Mouse (Mus musculus) lung, postnatal 0 days (tissue): ENCODE measurements around the gene Ston1. TPM values are rescaled to one million over a fixed set of nuclear protein-coding genes. Genes with fewer than 3 reads are reported as not detected.
A peak's percentile ranks its signal among the peaks of the same experiment; 100 is the strongest.

ENCODE experiments used
- ATAC-seq: fragments of 200-750 bp; cut with Nextera tagmentation; 2 replicates; pipeline ENCODE4 v1.8.0; 2017; ENCODE audit warnings: moderate library complexity
- DNase-seq: peaks from one replicate; pipeline ENCODE4 v3.0.0-alpha.2; 2016; ENCODE audit warnings: low spot score
- H3K27ac ChIP-seq: fragments of 300-500 bp; sonication (generic); 2 replicates; pipeline ENCODE4 v1.5.1; 2014; ENCODE audit warnings: antibody characterized with exemption, mild to moderate bottlenecking, low read length, mixed read lengths
- H3K27me3 ChIP-seq: fragments of 300-500 bp; sonication (generic); replicated peaks from 2 replicates; pipeline ENCODE4 v1.6.1; 2014; ENCODE audit warnings: low read length, mixed read lengths; ENCODE audit not compliant: insufficient read depth
- H3K36me3 ChIP-seq: fragments of 300-500 bp; sonication (generic); 2 replicates; pipeline ENCODE4 v1.6.1; 2014; ENCODE audit warnings: low read length, mixed read lengths; ENCODE audit not compliant: insufficient read depth
- H3K4me1 ChIP-seq: fragments of 300-500 bp; sonication (generic); 2 replicates; pipeline ENCODE4 v1.6.1; 2014; ENCODE audit warnings: antibody characterized with exemption, low read depth, low read length, mixed read lengths; ENCODE audit not compliant: insufficient read depth
- H3K4me2 ChIP-seq: fragments of 300-500 bp; sonication (generic); replicated peaks from 2 replicates; pipeline ENCODE4 v1.6.1; 2014; ENCODE audit warnings: low read depth, mild to moderate bottlenecking, low read length, moderate library complexity, mixed read lengths
- H3K4me3 ChIP-seq: fragments of 300-500 bp; sonication (generic); 2 replicates; pipeline ENCODE4 v1.5.1; 2014; ENCODE audit warnings: low read depth, low read length
- H3K9ac ChIP-seq: fragments of 300-500 bp; sonication (generic); replicated peaks from 2 replicates; pipeline ENCODE4 v1.6.1; 2014; ENCODE audit warnings: low read depth, mild to moderate bottlenecking
- H3K9me3 ChIP-seq: fragments of 300-500 bp; sonication (generic); 2 replicates; pipeline ENCODE4 v1.6.1; 2016; ENCODE audit warnings: low read length, mixed read lengths
- CTCF ChIP-seq: IDR thresholded peaks from 2 replicates; pipeline ENCODE4 v1.5.1; 2016; ENCODE audit warnings: antibody characterized with exemption, mild to moderate bottlenecking
- EP300 ChIP-seq: IDR thresholded peaks from 2 replicates; pipeline ENCODE4 v1.6.1; 2016; ENCODE audit warnings: antibody characterized with exemption, mild to moderate bottlenecking, control low read depth
- WGBS: fragments of 180-500 bp; shearing (Covaris S2); extraction: QIAGEN DNeasy Blood & Tissue Kit; methylation state at CpG from one replicate; pipeline ENCODE4 v1.1.7; 2014; 5-methylcytosine and 5-hydroxymethylcytosine counted together
- polyA plus RNA-seq: library from polyadenylated mRNA; unstranded; fragments of >200 nt; fragmentation: Nextera tagmentation; extraction: Ambion mirVana; gene quantifications from 2 replicates; pipeline ENCODE4 v1.2.1, GENCODE M21; 2015

Gene Ston1
- polyA plus RNA-seq, 1 experiment from 2014 or later: 6.9 TPM

DNA sequence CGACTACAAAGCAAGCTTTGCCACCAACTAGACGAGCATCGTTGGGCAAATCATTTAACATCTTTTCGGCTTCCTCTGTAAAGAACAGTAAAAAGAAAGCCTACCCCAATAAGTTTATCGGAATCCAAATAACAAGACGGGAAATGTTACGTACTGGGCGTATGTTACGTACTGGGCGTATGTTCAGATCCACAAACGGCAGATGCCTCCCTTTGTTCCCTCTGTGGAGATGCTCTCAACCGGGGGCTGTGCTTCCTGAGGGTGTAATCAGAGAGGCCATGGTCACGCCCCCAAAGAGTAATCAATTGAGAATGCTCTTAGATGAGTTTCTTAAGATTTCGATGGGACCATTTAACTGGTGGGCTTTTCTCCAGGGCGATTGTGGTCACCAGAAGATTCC is 11.9 kb downstream of the Ston1 start:
- Histone ChIP-seq H3K4me1 (no peaks in the 10 kb centered on the region), H3K9ac (no peak overlapping the region), H3K27ac (no peak overlapping the region), H3K27me3 (no peaks in the 10 kb centered on the region), H3K4me3 (no peak overlapping the region), H3K4me2 (no peak overlapping the region), H3K36me3 (no peaks in the 10 kb centered on the region), H3K9me3 (no peaks in the 10 kb centered on the region)
- 86% methylated on average over 15 of the region's 15 CpGs for WGBS
- TF ChIP-seq EP300 (no peak), CTCF (no peak)
- no peak for ATAC-seq
- DNase-seq: no peak

DNA sequence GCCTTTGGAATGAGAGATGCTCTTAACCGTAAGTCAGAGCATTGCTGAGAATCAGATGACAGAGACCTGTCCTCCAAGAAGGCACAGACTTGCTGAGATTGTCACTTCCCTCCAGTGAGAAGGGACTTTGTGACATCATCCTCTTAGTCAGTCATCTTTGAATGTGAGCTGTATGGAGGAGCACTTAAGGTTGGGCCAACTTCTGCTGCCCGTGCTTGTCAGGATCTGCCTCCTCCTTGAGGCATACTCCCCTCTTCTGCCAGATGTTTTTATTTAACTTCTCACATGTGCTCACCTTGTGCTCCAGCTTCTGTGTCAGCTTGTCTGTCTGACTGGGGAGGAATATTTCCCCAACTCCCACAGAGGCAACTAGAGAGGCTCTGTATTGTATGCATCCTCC is 13.6 kb downstream of the Ston1 start:
- 54% methylated on average over 2 of the region's 2 CpGs for WGBS
- no peaks in the 10 kb centered on the region for H3K27me3 ChIP-seq
- TF ChIP-seq CTCF (no peak), EP300 (no peak)
- H3K9me3 ChIP-seq: no peaks in the 10 kb centered on the region
- no peak for DNase-seq
- H3K4me2 ChIP-seq: no peak overlapping the region
- H3K9ac ChIP-seq: no peak overlapping the region
- peaks cover 10% of the 10 kb centered on the region; the same call in 1 of the 2 replicates for H3K4me1 ChIP-seq
- no peaks in the 10 kb centered on the region for H3K36me3 ChIP-seq
- no peak overlapping the region for H3K27ac ChIP-seq
- no peak for ATAC-seq
- no peak overlapping the region for H3K4me3 ChIP-seq

DNA sequence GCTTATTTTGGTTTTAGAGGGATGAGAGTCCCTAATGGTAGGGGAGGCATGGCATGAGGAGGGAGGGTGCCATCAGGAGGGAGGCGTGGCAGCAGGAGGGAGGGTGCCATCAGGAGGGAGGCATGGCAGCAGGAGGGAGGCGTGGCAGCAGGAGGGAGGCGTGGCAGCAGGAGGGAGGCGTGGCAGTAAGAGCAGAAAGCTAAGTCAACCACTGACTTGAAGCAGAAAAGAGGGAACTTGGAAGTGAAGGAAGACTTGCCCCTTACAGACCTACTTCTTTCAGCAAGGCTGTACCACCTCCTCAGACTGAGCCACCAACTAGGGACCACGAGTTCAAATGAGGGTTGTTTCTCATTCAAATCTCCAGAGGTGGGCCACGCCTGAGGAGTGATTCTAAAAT is 15.7 kb downstream of the Ston1 start:
- ATAC-seq: no peak
- WGBS: 72% methylated on average over 6 of the region's 6 CpGs

DNA sequence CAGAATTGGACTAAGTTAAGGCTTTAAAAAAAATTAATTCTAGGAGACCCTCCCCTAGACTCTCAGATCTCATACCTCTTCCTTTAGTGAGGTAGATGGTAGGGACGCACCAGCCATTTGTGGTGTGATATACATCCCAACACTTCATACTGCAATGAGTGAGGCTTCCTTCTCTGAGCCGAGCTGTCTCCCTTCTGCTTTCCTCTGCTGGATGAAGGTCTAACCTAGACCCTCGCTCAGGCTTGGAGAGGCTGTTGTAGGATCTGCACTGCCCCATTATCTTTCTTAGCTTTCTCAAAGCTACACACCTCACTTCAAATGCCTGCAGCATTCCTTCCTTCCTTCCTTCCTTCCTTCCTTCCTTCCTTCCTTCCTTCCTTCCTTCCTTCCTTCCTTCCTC is 16.2 kb downstream of the Ston1 start:
- 87% methylated on average over 3 of the region's 3 CpGs for WGBS
- Histone ChIP-seq H3K4me1 (peaks cover 10% of the 10 kb centered on the region; the same call in 1 of the 2 replicates), H3K9ac (no peak overlapping the region)

More for the DNA sequence above, 15.7 kb downstream of the Ston1 start:
- Histone ChIP-seq H3K4me1 (peaks cover 10% of the 10 kb centered on the region; the same call in 1 of the 2 replicates), H3K9ac (no peak overlapping the region), H3K4me2 (no peak overlapping the region), H3K4me3 (no peak overlapping the region), H3K27ac (no peak overlapping the region), H3K9me3 (no peaks in the 10 kb centered on the region), H3K27me3 (no peaks in the 10 kb centered on the region), H3K36me3 (no peaks in the 10 kb centered on the region)
- TF ChIP-seq EP300 (no peak), CTCF (no peak)
- DNase-seq: no peak

DNA sequence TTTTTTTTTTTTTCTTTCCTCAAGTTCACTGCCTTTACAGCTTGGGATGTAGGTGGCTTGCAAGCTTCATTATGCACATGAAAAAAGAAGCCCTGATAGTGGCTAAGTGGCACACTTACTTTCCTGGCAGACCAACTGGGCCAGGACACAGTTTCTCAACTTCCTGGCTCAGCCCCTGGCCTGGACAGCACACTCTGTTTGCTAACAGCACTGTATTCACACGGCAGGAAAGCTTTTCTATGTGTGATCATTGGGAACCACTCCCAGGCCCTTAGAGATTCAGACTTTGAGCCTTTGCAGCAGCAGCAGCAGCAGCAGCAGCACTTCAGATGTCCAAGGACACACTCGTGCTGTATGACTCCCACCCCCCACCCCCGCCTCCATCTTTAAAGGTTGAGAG is 16.8 kb downstream of the Ston1 start:
- Histone ChIP-seq H3K27ac (0 out of 2 replicates have a peak overlapping the region, but pooled peaks have one; percentile 54), H3K4me1 (peaks cover 10% of the 10 kb centered on the region; the same call in 1 of the 2 replicates)
- 36% methylated on average over 3 of the region's 3 CpGs for WGBS

More for the DNA sequence above, 16.2 kb downstream of the Ston1 start:
- TF ChIP-seq CTCF: no peak
- TF ChIP-seq EP300: no peak
- DNase-seq (no peak), ATAC-seq (no peak)
- Histone ChIP-seq H3K9me3 (no peaks in the 10 kb centered on the region), H3K27me3 (no peaks in the 10 kb centered on the region), H3K4me2 (no peak overlapping the region), H3K4me3 (no peak overlapping the region), H3K36me3 (no peaks in the 10 kb centered on the region), H3K27ac (peak overlapping the region; percentile 64; the same call in 1 of the 2 replicates)

DNA sequence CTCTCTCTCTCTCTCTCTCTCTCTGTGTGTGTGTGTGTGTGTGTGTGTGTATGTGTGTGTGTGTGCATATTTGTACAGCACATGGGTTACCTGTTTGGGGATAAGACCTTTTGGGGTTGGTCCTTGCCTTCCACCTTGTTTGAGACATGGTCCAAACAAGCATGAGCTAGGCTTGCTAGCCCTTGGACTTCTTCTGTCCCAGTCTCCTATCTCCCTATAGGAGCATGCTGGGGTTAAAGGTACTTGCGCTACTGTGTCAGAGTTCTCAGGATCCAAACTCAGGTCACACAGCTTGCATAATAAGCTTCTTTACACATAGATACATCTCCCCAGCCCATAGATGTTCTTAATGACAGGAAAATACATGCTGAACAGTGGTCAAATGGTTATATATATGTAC is 17.2 kb downstream of the Ston1 start:
- Histone ChIP-seq H3K4me2 (no peak overlapping the region), H3K4me3 (no peak overlapping the region), H3K4me1 (peaks cover 10% of the 10 kb centered on the region; the same call in 1 of the 2 replicates), H3K27me3 (no peaks in the 10 kb centered on the region), H3K27ac (peak overlapping the region; percentile 54; the same call in 1 of the 2 replicates), H3K9me3 (no peaks in the 10 kb centered on the region), H3K36me3 (no peaks in the 10 kb centered on the region), H3K9ac (no peak overlapping the region)
- DNase-seq (no peak), ATAC-seq (no peak)
- 88% methylated on average over 1 of the region's 1 CpGs for WGBS
- TF ChIP-seq EP300 (no peak), CTCF (no peak)

More for the DNA sequence above, 16.8 kb downstream of the Ston1 start:
- H3K4me3 ChIP-seq: no peak overlapping the region
- no peaks in the 10 kb centered on the region for H3K36me3 ChIP-seq
- no peaks in the 10 kb centered on the region for H3K9me3 ChIP-seq
- H3K9ac ChIP-seq: no peak overlapping the region
- no peaks in the 10 kb centered on the region for H3K27me3 ChIP-seq
- no peak overlapping the region for H3K4me2 ChIP-seq
- peak; percentile 95 for ATAC-seq
- DNase-seq: peak; percentile 92
- TF ChIP-seq CTCF (no peak), EP300 (no peak)
